Comparison of ENCODE assay signal across 16 mouse cellular contexts in genomic region chr10:24888343-24888742, GRCm38 (mm10). TPM values are rescaled to one million over a fixed set of nuclear protein-coding genes. Genes with fewer than 3 reads are reported as not detected.
DNase-seq lines count a peak whose midpoint lies in the region.
"Had no signal": no experiment of that assay in that cellular context is flagged by ENCODE, and none has a peak within 500 bp of the region (broad histone marks: within the 10 kb centered on the region; RNA-seq: fewer than 3 reads in every experiment).

No protein-coding gene starts in this region.

- DNase-seq in cerebellum, adult 11-12 months: peak; percentile 76
- DNase-seq in cerebellum, postnatal 4 days (ENCODE audit: low spot score in 2 of 2): no peak
- peak; percentile 61 to 74 for DNase-seq in cerebellum, adult 18-20 months
- DNase-seq in cerebellum, adult 8-10 months: peak; percentile 53
- DNase-seq in cerebellum, postnatal 25 days: peak; percentile 24 to 41
- no peak for DNase-seq in lung, postnatal 4 days
- no peak for DNase-seq in retina, postnatal 1 day
- no peak for DNase-seq in gastrocnemius, postnatal 4 days (ENCODE audit: low spot score in 2 of 2)
- DNase-seq: adrenal gland, adult 2 months; adrenal gland, postnatal 14 days; gastrocnemius, adult 2 months; gastrocnemius, postnatal 14 days; heart, adult 2 months; kidney, adult 2 months had no signal

RNA-seq across cellular contexts. Expression of gene Med23, which starts 18.6 kb away (rescaled TPM):
- total RNA-seq in gastrocnemius, postnatal 4 days (2021): 10 to 100 TPM; 19.3 to 20.2 TPM

RNA-seq across cellular contexts. Expression of gene Arg1, which starts 38.9 kb away (rescaled TPM):
- 1 to 10 TPM in 1 of 2 experiments, under 1 TPM in 1; 0.25 to 1.1 TPM for total RNA-seq in gastrocnemius, postnatal 4 days (2021)
- total RNA-seq: gastrocnemius, adult 2 months; heart, adult 2 months; hematopoietic stem cell, adult 5-6 weeks; MEL had no signal

RNA-seq across cellular contexts. Expression of gene Enpp3, which starts 45.7 kb away (rescaled TPM):
- total RNA-seq in gastrocnemius, postnatal 4 days (2021): 10 to 100 TPM in 1 of 2 experiments, 1 to 10 TPM in 1; 9.8 to 11.0 TPM
- total RNA-seq: hematopoietic stem cell, adult 5-6 weeks had no signal

Comparison
In these comparisons a context has a peak if more than half of its experiments do, and no peak if none do; other contexts are left out.
1. DNase-seq: peak in cerebellum, adult 11-12 months (single experiment), cerebellum, adult 18-20 months (2 of 2), cerebellum, adult 8-10 months (single experiment) and cerebellum, postnatal 25 days (2 of 2); none in cerebellum, postnatal 4 days (0 of 2), lung, postnatal 4 days (0 of 2), retina, postnatal 1 day (single experiment) and gastrocnemius, postnatal 4 days (0 of 2).